Mouse (Mus musculus) cortical plate, adult 2 months (tissue): ENCODE measurements at regions not wholly inside any gene's neighbourhood (a gene's known extent, or its start where the extent isn't known, plus 50 kb on each side); places are given as distances from the start of the nearest gene placed in this dataset.

Experiments used
- H3K27ac ChIP-seq: fragments of 200-500 bp; 2 replicates; pipeline ENCODE4 v1.5.1; 2012; ENCODE audit warnings: low read length, control low read depth, inconsistent platforms; ENCODE audit not compliant: insufficient read depth
- H3K4me1 ChIP-seq: fragments of 200-500 bp; 2 replicates; pipeline ENCODE4 v1.6.1; 2011; ENCODE audit warnings: low read length; ENCODE audit not compliant: control insufficient read depth, insufficient read depth
- H3K4me3 ChIP-seq: fragments of 200-500 bp; 2 replicates; pipeline ENCODE4 v1.5.1; 2011; ENCODE audit warnings: mild to moderate bottlenecking, low read length, control low read depth; ENCODE audit not compliant: insufficient read depth
- CTCF ChIP-seq: fragments of 200-500 bp; IDR thresholded peaks from 2 replicates; pipeline ENCODE4 v1.5.1; 2011; ENCODE audit warnings: mild to moderate bottlenecking, control low read depth, low read length; ENCODE audit not compliant: insufficient read depth; ENCODE audit errors: extremely low read depth
- POLR2A ChIP-seq: fragments of 200-500 bp; IDR thresholded peaks from 2 replicates; pipeline ENCODE4 v1.6.1; 2011; ENCODE audit warnings: mild to moderate bottlenecking, low read length, control low read depth; ENCODE audit not compliant: insufficient read depth; ENCODE audit errors: extremely low read depth

DNA sequence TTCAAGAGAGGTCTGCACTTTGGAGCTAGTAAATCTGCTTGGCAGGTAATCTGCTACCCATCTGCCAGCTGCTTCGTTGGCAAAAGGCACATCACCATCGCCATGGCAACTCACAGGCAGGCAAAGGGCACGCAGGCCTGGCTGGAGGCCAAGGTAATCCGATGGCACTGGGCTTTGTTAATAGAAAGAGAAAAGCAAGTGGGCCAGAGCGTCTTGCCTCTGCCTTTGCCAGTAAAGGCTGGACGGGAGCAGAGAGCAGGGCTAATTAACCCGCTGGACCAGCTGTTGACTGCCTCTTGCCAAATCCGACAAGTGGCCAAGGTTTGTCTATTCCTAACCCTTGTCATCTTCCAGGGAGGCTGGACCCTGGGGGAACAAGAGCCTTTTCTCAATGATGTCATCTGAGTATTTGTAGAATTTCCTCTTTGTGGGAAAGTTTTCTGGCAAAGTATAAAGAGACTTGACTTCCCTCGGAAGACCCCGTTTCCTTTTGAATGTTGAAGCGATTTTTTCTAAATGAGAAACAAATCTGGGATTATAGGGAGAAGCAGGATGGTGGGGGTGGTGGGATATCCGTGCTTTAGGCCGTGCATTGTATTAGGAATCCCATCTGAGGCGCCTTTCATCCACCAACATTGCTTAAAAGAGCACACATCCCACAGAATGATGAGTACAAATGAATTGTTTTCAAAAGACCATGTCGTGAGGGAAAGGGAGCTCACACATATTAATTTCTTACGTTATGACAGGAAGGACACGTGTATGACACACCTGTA, 941.7 kb downstream of the Gsdmc2 start:
- Histone ChIP-seq H3K27ac (no peak overlapping the region), H3K4me3 (no peak overlapping the region), H3K4me1 (no peaks in the 10 kb centered on the region; the same call in 1 of the 2 replicates)
- TF ChIP-seq CTCF = no peak

DNA sequence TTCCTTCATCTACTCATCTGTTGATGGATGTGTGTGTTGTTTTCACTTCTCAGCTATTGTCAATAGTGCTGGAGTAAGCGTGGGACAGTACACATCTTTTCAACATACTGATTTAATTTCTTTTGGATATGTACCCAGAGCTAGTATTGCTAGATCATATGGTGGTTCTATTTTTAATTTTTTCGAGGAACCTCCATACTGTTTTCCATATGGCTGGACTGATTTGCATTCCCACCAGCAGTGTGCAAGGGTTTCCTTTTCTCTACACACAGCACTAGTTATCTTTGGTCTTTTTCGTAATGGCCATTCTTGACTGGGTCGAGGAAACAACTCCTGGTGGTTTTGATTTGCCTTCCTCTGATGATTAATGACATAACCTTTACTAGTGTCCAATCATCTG, 943.0 kb downstream of the Gsdmc2 start:
- Histone ChIP-seq H3K4me1 (no peaks in the 10 kb centered on the region; the same call in 1 of the 2 replicates), H3K27ac (no peak overlapping the region), H3K4me3 (no peak overlapping the region)
- no peak for TF ChIP-seq CTCF
- no peak for TF ChIP-seq POLR2A

DNA sequence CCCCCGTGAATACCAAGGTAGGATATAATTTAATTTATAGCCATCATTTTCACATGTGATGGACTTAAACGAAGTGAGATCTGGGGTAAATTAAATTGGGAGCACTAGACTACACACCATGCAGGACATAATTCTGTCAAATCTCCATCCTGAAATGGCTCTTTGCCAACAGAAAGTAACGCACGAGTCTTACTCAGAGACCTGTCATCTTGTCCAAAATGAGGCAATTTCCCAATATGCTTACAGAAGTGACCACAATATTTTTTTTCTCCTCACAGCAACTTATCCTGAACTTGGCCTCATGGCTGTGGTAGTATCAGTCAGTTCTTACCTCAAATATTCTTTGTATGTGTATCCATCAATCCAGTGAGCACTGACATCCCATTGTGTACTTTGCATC, 955.2 kb downstream of the Gsdmc2 start:
- H3K27ac ChIP-seq = no peak overlapping the region
- H3K4me3 ChIP-seq = no peak overlapping the region
- no peak for TF ChIP-seq POLR2A
- TF ChIP-seq CTCF = no peak
- H3K4me1 ChIP-seq = no peaks in the 10 kb centered on the region

DNA sequence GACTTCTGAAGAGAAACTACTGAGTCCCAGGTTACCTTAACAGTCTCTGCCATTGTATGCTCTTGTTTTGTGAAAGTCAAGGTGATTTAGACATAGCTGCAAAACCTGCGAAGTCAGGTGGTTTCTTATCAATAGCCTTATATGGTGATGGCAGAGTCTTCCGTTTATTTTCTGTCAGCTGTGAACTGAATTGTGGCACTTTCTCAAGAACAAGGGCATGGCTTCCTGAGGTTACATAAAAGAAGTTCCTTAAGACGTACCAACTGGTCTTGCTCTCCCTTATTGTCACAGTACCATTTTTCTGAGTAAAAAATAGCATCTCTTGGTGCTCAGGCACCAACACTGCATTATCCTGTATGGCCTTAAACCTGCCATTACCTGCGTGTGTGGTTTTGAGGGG, 959.6 kb downstream of the Gsdmc2 start:
- TF ChIP-seq POLR2A (no peak), CTCF (no peak)
- no peak overlapping the region for H3K4me3 ChIP-seq
- H3K4me1 ChIP-seq = no peaks in the 10 kb centered on the region
- H3K27ac ChIP-seq = no peak overlapping the region

DNA sequence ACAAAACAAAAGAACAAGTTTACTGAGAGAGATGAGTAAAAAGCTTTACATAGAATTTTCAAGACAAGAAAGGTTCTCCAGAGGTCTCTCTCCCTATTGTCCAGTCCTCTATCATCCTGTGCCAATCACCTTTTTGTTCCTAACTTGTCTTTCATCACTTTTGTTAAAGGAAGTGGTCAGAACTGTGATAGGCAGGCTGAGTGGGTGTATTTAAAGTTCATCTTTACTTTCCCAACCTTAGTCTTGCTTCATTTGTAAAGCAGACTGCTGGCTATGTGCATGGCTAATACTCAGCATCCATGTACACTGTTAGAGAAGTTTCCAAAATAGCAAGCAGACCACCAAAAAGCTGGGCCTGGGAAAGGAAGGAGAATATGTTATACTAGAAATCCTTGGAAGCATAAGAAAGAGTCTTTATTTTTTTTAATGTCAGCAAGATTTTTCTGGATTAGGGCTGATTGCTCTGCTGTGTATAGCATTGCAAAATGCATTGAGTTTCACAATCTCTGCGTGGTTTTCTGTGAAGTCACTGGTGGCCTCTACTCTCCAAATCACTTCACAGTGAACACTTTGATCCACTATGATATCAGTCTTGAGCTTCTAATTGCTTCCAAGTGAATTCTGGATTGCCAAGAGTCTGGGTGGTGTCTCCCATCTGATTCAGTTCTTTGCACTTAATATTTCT, 973.8 kb downstream of the Gsdmc2 start:
- no peaks in the 10 kb centered on the region for H3K4me1 ChIP-seq

DNA sequence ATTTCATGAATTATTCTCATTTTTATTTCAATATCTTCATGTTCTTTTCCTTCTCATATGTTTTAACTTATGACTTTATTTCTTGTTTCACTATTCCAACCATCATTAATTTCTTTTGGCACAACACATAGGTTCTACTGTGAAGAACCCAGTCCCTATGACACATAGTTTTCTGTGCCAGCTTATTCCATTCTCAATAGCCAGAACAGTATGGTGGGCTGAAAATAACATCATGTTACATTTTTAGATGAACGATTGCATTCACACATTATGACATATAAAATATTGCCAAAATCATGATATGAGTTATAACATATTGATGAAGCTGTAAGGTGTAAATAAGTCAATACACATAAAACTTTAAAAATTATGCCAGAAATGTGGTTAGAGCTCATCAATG, 982.4 kb downstream of the Gsdmc2 start:
- Histone ChIP-seq H3K4me1 (no peaks in the 10 kb centered on the region), H3K27ac (no peak overlapping the region), H3K4me3 (no peak overlapping the region)
- no peak for TF ChIP-seq POLR2A
- no peak for TF ChIP-seq CTCF

More for the DNA sequence above, 973.8 kb downstream of the Gsdmc2 start:
- TF ChIP-seq POLR2A = no peak
- H3K4me3 ChIP-seq = no peak overlapping the region
- H3K27ac ChIP-seq = no peak overlapping the region

DNA sequence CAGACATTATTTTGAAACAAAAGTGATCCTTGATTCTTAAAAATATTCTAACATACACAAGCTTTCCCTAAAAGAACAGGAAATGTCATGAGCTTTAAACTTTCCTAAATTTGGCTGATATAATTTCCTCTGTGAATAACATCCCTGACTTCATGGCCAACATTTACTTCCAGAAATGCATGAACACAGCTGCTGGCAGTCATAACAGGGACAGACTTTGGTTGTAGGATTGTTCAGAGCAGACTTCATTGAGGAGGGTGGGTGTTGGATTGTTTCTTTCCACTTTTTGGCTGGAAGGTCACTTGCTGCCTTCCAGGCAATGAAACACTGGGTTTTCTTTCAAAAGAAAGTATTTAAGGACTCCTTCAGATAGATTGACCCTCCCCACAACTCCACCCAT, 983.6 kb downstream of the Gsdmc2 start:
- TF ChIP-seq POLR2A = no peak
- no peak for TF ChIP-seq CTCF
- H3K27ac ChIP-seq = no peak overlapping the region
- no peak overlapping the region for H3K4me3 ChIP-seq

DNA sequence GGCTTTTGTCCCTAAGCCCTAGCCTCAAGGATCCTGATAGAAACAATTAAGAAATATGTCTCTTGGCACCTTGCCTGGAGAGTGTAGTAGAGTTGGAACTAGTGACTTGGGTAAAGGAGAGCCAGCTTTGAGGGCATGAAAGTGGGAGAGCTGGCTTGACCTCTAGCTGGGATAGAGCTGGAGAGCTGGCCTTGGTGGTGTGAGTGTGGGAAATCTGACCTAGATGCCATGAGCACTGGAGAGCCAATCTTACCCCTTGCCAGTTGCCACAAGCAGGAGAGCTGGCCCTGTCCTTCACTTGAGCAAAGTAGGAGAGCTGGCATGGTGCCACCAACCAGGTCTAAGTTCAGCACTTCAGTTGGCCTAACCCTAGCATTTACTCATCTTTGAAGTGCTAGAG, 995.7 kb downstream of the Gsdmc2 start:
- no peaks in the 10 kb centered on the region for H3K4me1 ChIP-seq
- H3K4me3 ChIP-seq = no peak overlapping the region

More for the DNA sequence above, 983.6 kb downstream of the Gsdmc2 start:
- H3K4me1 ChIP-seq = no peaks in the 10 kb centered on the region

DNA sequence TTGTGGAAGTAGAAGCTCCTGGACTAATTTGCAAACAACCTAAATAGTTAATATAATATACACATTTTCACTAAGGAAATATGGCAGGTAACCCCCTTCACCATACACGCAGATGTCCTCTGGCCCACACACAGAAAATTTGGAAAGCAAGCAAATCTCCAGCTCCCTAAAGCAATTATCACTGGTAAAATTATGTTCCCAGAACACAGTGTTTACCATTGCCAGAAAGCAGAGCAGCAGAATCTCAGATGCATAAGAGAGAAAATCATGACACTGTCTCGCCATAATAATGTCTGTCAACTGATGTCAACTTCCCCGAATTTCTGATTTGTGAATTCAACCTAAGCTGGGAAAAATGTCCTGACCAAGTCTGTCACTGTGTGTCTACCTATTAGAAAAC, 999.1 kb downstream of the Gsdmc2 start:
- Histone ChIP-seq H3K4me3 (no peak overlapping the region), H3K27ac (no peak overlapping the region), H3K4me1 (no peaks in the 10 kb centered on the region)
- no peak for TF ChIP-seq POLR2A
- TF ChIP-seq CTCF = no peak

More for the DNA sequence above, 995.7 kb downstream of the Gsdmc2 start:
- no peak overlapping the region for H3K27ac ChIP-seq
- TF ChIP-seq CTCF (no peak), POLR2A (no peak)

DNA sequence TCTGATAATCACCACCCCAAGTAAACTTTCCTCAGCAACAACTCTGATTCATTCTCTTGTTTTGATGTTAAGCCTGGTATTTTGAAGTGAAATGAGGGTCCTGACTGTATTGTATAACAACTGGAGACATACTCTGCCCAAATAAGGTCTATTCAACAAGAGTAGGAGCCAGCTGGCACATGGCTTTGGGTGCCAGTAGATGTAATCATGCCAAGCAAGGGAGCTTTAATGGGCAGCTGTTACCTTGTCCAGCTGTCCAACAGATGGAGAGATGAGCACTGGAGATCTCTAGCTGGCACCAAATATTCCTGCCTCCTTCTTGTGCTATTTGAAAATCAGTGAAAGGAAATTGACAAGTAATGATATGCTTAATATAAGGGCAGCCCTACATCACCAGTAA, 1019.4 kb downstream of the Gsdmc2 start:
- no peak for TF ChIP-seq POLR2A
- TF ChIP-seq CTCF = no peak
- H3K4me1 ChIP-seq = no peaks in the 10 kb centered on the region
- no peak overlapping the region for H3K4me3 ChIP-seq
- no peak overlapping the region for H3K27ac ChIP-seq
